Mouse (Mus musculus): ENCODE results near the gene Snx9. TPM values are rescaled to one million over a fixed set of nuclear protein-coding genes. Genes with fewer than 3 reads are reported as not detected.

Gene Snx9
- total and polyA plus RNA-seq, 2 experiments from 2014 or later, result 4.8 to 10.4 TPM

DNA sequence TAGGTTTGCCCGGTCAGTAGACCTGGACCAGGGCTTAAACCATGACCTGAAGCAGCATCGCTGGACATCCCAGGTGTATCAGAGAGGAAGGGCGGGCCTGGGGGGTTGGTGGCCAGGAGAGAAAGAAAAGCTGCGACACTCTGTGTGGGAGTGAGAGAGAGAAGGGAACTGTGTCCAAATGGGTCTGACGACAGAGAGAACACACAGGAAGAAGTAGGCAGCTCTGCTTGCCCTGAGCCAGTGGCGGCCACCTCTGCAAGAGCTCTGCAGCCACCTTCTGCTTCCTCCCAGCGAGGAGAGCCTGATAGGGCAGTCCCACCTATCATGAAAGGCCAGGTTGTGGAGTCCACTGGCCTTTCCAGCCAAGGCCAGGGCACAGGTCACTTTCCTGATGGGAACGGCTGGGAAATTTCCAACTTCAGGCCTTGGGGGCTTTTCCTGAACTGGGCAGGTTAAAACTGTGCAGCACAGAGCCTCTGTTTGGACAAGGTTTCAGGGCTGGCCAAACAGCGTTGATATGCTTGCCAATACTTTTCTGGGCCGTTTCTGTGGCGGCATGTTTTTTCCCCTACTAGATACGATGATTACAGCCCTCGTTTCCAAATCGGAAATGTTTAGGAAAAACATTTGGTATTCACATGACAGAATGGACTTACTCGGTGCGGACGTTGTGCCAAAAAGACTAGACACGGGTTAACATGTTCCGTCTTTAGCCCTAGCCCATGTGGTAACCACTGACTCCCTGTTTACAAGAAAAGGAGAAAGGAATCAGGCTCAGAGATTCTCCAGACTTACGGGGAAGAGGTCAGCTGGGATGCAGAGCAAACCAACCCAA, 135.3 kb downstream of the Snx9 start:
- Histone ChIP-seq H3K27me3 (ENCODE audit: insufficient read depth, low read length) (no peaks in the 10 kb centered on the region), H3K4me3 (ENCODE audit: low read depth, low read length) (no peak overlapping the region), H3K27ac (ENCODE audit: low read depth, low read length) (no peak overlapping the region), H3K4me1 (ENCODE audit: insufficient read depth, low read length) (no peaks in the 10 kb centered on the region), H3K36me3 (ENCODE audit: insufficient read depth, low read length) (no peaks in the 10 kb centered on the region), H3K9ac (replicated peaks; ENCODE audit: low read length, poor library complexity, severe bottlenecking) (no peak overlapping the region), H3K4me2 (ENCODE audit: low read depth, low read length, poor library complexity, severe bottlenecking) (peak overlapping the region; percentile 22; the same call in 1 of the 2 replicates), H3K9me3 (ENCODE audit: low read length) (no peaks in the 10 kb centered on the region)
- DNase-seq (ENCODE audit: low spot score) (no peak), ATAC-seq (ENCODE audit: low FRiP score) (no peak)
- WGBS, result 74% methylated on average over 20 of the region's 20 CpGs
- TF ChIP-seq CTCF (IDR thresholded peaks at IDR 0.05), result no peak

DNA sequence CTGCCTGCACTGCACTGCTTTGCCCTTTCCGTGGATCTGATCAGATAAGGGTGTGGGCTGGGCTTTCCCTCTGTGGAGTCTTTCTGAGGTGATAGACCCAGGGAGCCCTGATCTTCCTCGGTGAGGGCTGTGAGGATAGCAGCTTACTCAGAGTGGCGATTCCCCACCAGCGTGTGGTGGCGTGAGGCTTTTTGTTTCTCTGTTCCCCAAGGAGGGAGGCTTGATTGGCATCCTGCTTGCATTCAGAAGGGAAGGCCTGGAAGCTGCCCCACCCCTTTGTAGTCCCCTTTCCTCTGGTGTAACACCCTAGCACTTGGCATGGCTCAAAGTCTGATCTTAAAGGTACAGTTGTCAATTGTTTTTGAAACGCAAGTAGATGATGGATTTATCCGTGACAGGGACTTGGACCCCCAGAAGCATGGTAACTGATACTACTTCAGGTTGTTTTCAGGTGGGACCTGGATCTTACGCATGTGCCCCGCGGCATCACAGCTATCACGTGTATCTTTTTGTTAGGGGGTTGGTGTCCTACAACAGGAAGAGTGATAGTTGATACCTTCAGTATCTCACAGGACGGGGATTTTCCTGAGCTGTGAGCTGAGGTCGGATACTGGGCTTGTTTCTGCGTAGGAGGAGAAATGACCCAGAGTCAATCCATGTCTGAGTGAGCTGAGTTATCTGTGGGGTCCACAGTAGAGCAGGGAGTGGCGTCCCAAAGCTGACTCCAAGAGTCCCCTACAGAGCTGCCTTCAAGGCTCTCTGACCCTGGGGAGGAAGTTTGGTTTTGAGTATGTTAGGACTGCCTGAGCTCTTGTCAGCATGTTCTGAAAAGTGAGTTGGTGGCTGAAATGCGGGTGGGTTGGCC, 136.2 kb downstream of the Snx9 start:
- Histone ChIP-seq H3K4me2 (ENCODE audit: low read depth, low read length, poor library complexity, severe bottlenecking) (peak overlapping the region; percentile 18; the same call in 1 of the 2 replicates), H3K9me3 (ENCODE audit: low read length) (no peaks in the 10 kb centered on the region), H3K4me1 (ENCODE audit: insufficient read depth, low read length) (no peaks in the 10 kb centered on the region), H3K9ac (replicated peaks; ENCODE audit: low read length, poor library complexity, severe bottlenecking) (no peak overlapping the region), H3K36me3 (ENCODE audit: insufficient read depth, low read length) (no peaks in the 10 kb centered on the region), H3K27ac (ENCODE audit: low read depth, low read length) (no peak overlapping the region), H3K27me3 (ENCODE audit: insufficient read depth, low read length) (no peaks in the 10 kb centered on the region), H3K4me3 (ENCODE audit: low read depth, low read length) (no peak overlapping the region)
- DNase-seq (ENCODE audit: low spot score) (peak; percentile 33), ATAC-seq (ENCODE audit: low FRiP score) (no peak)
- TF ChIP-seq CTCF (IDR thresholded peaks at IDR 0.05), result no peak
- WGBS, result 59% methylated on average over 16 of the region's 16 CpGs

DNA sequence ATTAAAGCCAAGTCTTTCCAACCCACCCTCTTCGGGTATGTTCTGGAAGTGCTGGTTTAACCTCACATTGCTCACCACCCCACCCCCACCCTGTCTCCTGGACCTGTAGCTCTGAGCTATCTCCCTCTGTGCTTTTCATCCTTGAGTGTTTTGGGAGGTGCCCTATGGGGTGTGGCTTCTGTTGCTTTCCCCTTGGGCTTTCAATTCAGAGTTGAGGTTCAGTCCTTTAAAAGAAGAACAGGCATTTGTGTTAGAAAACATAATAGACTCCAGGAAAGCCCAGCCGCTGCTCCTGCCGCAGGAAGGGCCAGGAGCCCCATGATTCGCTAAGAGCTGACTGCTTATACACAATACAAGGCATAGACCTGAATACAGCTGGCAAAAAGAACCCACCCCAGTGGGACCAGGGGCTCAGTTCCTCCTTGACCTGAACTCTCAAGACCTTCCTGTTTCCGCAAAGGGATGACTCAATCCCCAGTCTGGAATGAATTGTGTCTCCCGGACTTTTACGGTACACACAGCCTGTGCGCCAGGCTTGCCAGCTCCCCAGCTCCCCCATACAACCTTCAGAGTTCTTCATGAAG, 136.9 kb downstream of the Snx9 start:
- Histone ChIP-seq H3K27me3 (ENCODE audit: insufficient read depth, low read length) (no peaks in the 10 kb centered on the region), H3K4me2 (ENCODE audit: low read depth, low read length, poor library complexity, severe bottlenecking) (no peak overlapping the region), H3K9ac (replicated peaks; ENCODE audit: low read length, poor library complexity, severe bottlenecking) (no peak overlapping the region), H3K36me3 (ENCODE audit: insufficient read depth, low read length) (no peaks in the 10 kb centered on the region), H3K27ac (ENCODE audit: low read depth, low read length) (no peak overlapping the region), H3K9me3 (ENCODE audit: low read length) (no peaks in the 10 kb centered on the region), H3K4me3 (ENCODE audit: low read depth, low read length) (no peak overlapping the region), H3K4me1 (ENCODE audit: insufficient read depth, low read length) (no peaks in the 10 kb centered on the region)
- 67% methylated on average over 8 of the region's 8 CpGs for WGBS
- no peak for TF ChIP-seq CTCF (IDR thresholded peaks at IDR 0.05)
- DNase-seq (ENCODE audit: low spot score), result no peak
- no peak for ATAC-seq (ENCODE audit: low FRiP score)

DNA sequence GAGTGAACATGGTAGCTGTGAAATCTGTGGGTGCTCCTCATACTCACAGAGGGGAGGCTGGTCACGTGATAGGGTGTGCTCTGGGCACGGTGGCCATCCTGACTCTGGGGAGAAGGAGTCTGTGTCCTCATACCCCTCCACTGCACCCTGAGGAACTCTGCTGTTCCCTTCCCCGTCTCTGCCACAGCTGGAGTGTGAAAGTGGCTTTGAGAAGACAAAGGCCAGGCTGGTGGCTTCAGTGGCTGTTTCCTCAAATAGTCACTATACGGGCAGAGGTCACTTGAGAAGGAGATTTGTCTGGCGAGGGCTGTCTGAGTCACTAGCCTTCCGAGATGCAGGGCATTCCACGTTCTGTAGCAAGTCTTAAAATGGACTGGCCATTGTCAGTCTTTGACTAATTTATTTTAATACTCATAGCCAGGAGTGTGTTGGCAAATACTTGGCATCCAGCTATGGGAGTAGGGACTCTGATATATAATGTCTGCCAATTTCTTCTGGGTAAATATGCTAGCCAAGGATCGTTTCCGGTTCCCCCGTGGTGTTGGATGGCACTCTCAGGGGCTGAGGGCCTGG, 137.5 kb downstream of the Snx9 start:
- no peak overlapping the region for H3K27ac ChIP-seq (ENCODE audit: low read depth, low read length)
- H3K36me3 ChIP-seq (ENCODE audit: insufficient read depth, low read length), result no peaks in the 10 kb centered on the region
- no peak for TF ChIP-seq CTCF (IDR thresholded peaks at IDR 0.05)
- no peak overlapping the region for H3K9ac ChIP-seq (replicated peaks; ENCODE audit: low read length, poor library complexity, severe bottlenecking)
- no peak for DNase-seq (ENCODE audit: low spot score)
- no peak overlapping the region for H3K4me2 ChIP-seq (ENCODE audit: low read depth, low read length, poor library complexity, severe bottlenecking)
- H3K4me3 ChIP-seq (ENCODE audit: low read depth, low read length), result no peak overlapping the region
- H3K4me1 ChIP-seq (ENCODE audit: insufficient read depth, low read length), result no peaks in the 10 kb centered on the region
- no peak for ATAC-seq (ENCODE audit: low FRiP score)
- no peaks in the 10 kb centered on the region for H3K27me3 ChIP-seq (ENCODE audit: insufficient read depth, low read length)
- H3K9me3 ChIP-seq (ENCODE audit: low read length), result no peaks in the 10 kb centered on the region
- WGBS, result 76% methylated on average over 10 of the region's 10 CpGs

DNA sequence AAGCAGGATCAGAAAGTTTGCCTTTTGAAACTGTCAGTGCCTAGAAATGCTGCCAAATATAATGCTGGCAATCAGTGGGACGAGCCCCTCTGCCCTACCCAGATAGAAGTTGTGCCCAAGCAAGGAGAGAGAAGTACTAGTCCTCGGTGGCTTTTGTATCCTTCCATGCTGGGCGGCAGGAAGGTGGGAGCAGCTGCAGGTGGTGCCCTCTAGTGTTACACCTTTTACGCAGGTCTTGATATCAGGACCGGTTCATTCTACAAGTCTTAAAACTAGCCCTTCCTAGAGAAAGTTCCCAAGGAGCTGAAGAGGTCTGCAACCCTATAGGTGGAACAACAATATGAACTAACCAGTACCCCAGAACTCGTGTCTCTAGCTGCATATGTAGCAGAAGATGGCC, 139.7 kb downstream of the Snx9 start:
- ATAC-seq (ENCODE audit: low FRiP score) (no peak), DNase-seq (ENCODE audit: low spot score) (no peak)
- Histone ChIP-seq H3K4me3 (ENCODE audit: low read depth, low read length) (no peak overlapping the region), H3K27me3 (ENCODE audit: insufficient read depth, low read length) (no peaks in the 10 kb centered on the region), H3K4me2 (ENCODE audit: low read depth, low read length, poor library complexity, severe bottlenecking) (no peak overlapping the region), H3K27ac (ENCODE audit: low read depth, low read length) (no peak overlapping the region), H3K9ac (replicated peaks; ENCODE audit: low read length, poor library complexity, severe bottlenecking) (no peak overlapping the region), H3K9me3 (ENCODE audit: low read length) (no peaks in the 10 kb centered on the region), H3K36me3 (ENCODE audit: insufficient read depth, low read length) (no peaks in the 10 kb centered on the region), H3K4me1 (ENCODE audit: insufficient read depth, low read length) (no peaks in the 10 kb centered on the region)
- WGBS, result 45% methylated on average over 6 of the region's 6 CpGs
- peak; percentile 56 for TF ChIP-seq CTCF (IDR thresholded peaks at IDR 0.05)

Other genes with a start within 250 kb of the Snx9 start
- gene Synj2, start 100.0 kb downstream of the Snx9 start, total RNA-seq (2014; rRNA removed), result 3.1 and 4.0 TPM in 2 replicates
- 1.8 and 2.3 TPM in 2 replicates for gene Synj2, start 100.0 kb downstream of the Snx9 start, polyA plus RNA-seq (2015; fragmentation: Nextera tagmentation; extraction: Ambion mirVana)
- 14.3 and 22.3 TPM in 2 replicates for gene Serac1, start 238.4 kb downstream of the Snx9 start, total RNA-seq (2014; rRNA removed)
- gene Serac1, start 238.4 kb downstream of the Snx9 start, polyA plus RNA-seq (2015; fragmentation: Nextera tagmentation; extraction: Ambion mirVana), result 6.7 and 6.8 TPM in 2 replicates
- 48.7 and 68.7 TPM in 2 replicates for gene Gtf2h5, start 238.5 kb downstream of the Snx9 start, total RNA-seq (2014; rRNA removed)
- gene Gtf2h5, start 238.5 kb downstream of the Snx9 start, polyA plus RNA-seq (2015; fragmentation: Nextera tagmentation; extraction: Ambion mirVana), result 236 and 243 TPM in 2 replicates